Mouse (Mus musculus): Measurements from ENCODE around the gene Rbp1. TPM values are rescaled to one million over a fixed set of nuclear protein-coding genes. Genes with fewer than 3 reads are reported as not detected.

Gene Rbp1
- polyA plus RNA-seq, 1 experiment from 2014 or later: 105 TPM

DNA sequence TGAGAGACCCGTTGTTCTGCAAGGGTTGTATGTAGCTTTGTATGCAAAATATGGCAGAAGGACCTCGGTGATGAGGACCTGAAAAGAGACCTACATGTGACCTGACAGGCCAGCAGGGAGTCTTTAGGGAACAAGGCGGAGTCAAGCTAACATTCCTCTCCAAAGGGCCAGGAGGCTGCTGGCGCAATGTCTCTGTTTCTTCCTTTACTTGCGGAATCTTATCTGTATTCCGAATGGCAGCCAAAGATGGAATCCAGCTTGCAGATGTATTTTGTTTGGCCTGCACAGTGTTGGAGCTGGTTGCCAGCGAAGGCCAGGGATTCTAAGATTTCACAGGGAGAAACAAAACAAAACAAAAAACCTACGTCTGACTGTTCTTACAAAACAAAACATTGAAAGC, 6.0 kb downstream of the Rbp1 start:
- 0 out of 2 replicates have a peak, but pooled peaks cover 5% of the 10 kb centered on the region for H3K36me3 ChIP-seq (ENCODE audit: control insufficient read depth, insufficient read depth, low read length)
- H3K27me3 ChIP-seq (replicated peaks; ENCODE audit: control insufficient read depth, insufficient read depth, low read length): no peaks in the 10 kb centered on the region
- H3K4me2 ChIP-seq (ENCODE audit: low read length): peak overlapping the region; percentile 9
- H3K4me3 ChIP-seq (ENCODE audit: low read depth, low read length): no peak overlapping the region
- WGBS: 48% methylated on average over 8 of the region's 8 CpGs
- H3K9me3 ChIP-seq (ENCODE audit: control insufficient read depth, low read length): no peaks in the 10 kb centered on the region
- peaks cover 55% of the 10 kb centered on the region for H3K4me1 ChIP-seq (replicated peaks; ENCODE audit: control insufficient read depth, insufficient read depth, low read length)
- ATAC-seq (replicated peaks; ENCODE audit: low FRiP score, low TSS enrichment, low read depth): no peak
- no peak overlapping the region for H3K9ac ChIP-seq (ENCODE audit: low read length)
- peak overlapping the region; percentile 39; the same call in 1 of the 2 replicates for H3K27ac ChIP-seq (ENCODE audit: low read depth)
- no peak for DNase-seq (ENCODE audit: low spot score)

DNA sequence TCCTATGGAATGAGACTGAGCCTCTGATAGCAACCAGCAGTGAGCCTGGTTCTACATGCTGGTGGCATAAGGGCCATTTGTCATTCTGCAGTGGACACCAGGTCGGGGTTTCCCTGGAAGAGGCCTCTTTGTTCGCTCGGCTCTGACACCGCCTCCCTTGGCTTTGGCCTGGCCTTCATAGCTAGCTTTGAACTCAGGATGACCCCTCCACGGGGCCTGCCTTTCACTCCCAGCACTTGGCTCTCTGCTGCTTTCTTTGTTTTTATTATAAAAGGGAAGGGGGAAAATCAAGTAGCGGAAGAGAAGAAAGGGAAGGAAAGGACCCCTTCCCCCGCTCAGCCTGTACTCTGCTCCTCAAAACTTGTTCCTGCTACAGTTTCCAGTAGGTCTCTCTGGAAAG, 7.0 kb downstream of the Rbp1 start:
- Histone ChIP-seq H3K4me2 (ENCODE audit: low read length) (peak overlapping the region; percentile 16), H3K4me1 (replicated peaks; ENCODE audit: control insufficient read depth, insufficient read depth, low read length) (peaks cover 49% of the 10 kb centered on the region), H3K4me3 (ENCODE audit: low read depth, low read length) (no peak overlapping the region), H3K27ac (ENCODE audit: low read depth) (peak overlapping the region; percentile 25; the same call in 1 of the 2 replicates), H3K9ac (ENCODE audit: low read length) (no peak overlapping the region), H3K27me3 (replicated peaks; ENCODE audit: control insufficient read depth, insufficient read depth, low read length) (no peaks in the 10 kb centered on the region), H3K9me3 (ENCODE audit: control insufficient read depth, low read length) (no peaks in the 10 kb centered on the region), H3K36me3 (ENCODE audit: control insufficient read depth, insufficient read depth, low read length) (0 out of 2 replicates have a peak, but pooled peaks cover 7% of the 10 kb centered on the region)
- DNase-seq (ENCODE audit: low spot score): peak; percentile 71
- WGBS: 15% methylated on average over 7 of the region's 7 CpGs
- peak; percentile 53 for ATAC-seq (replicated peaks; ENCODE audit: low FRiP score, low TSS enrichment, low read depth)

DNA sequence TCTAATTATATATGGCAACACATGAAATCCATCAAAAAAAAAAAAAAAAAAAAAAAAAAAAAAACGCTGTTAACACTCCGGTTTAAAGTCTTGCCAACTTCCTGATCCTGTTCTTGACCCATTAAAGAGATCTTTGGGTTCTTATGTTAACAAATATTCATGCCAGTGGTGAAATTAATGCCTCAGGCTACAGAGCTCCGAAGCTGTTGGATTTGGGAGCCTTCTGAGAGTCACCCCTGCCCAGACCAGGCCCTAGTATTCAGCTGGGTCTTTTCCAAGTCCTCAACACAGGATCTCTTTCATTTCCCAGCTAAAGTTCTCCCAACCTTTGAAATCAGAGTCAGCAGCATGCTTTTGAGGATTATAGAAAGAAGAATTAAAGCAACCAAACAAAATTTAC, 7.8 kb downstream of the Rbp1 start:
- H3K4me3 ChIP-seq (ENCODE audit: low read depth, low read length): no peak overlapping the region
- H3K27me3 ChIP-seq (replicated peaks; ENCODE audit: control insufficient read depth, insufficient read depth, low read length): no peaks in the 10 kb centered on the region
- peak overlapping the region; percentile 16; the same call in 1 of the 2 replicates for H3K4me2 ChIP-seq (ENCODE audit: low read length)
- ATAC-seq (replicated peaks; ENCODE audit: low FRiP score, low TSS enrichment, low read depth) (no peak), DNase-seq (ENCODE audit: low spot score) (no peak)
- no peak overlapping the region for H3K9ac ChIP-seq (ENCODE audit: low read length)
- no peak overlapping the region for H3K27ac ChIP-seq (ENCODE audit: low read depth)
- H3K9me3 ChIP-seq (ENCODE audit: control insufficient read depth, low read length): no peaks in the 10 kb centered on the region
- WGBS: 32% methylated on average over 3 of the region's 3 CpGs
- 0 out of 2 replicates have a peak, but pooled peaks cover 10% of the 10 kb centered on the region for H3K36me3 ChIP-seq (ENCODE audit: control insufficient read depth, insufficient read depth, low read length)
- peaks cover 49% of the 10 kb centered on the region for H3K4me1 ChIP-seq (replicated peaks; ENCODE audit: control insufficient read depth, insufficient read depth, low read length)

DNA sequence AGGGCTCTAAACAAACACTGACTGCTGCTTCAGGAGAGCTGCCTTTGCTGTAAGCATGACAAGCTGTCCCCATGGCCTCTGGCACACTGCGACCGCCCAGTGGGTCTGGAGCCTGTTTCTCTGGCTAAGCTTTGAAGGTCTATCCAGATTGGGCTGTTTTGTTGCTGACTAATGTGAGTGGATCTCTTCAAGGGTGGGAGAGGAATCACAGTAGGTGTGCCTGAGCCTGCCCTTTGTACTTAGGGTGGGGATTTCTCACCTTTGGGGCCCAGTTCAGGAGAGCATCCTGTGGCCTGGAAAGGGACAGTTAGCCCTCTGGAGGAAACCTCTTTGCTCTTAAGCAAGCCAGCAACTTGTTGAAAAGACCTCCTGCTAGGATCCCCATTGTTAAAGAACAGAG, 10.3 kb downstream of the Rbp1 start:
- Histone ChIP-seq H3K4me3 (ENCODE audit: low read depth, low read length) (no peak overlapping the region), H3K4me2 (ENCODE audit: low read length) (no peak overlapping the region), H3K27ac (ENCODE audit: low read depth) (no peak overlapping the region), H3K9ac (ENCODE audit: low read length) (no peak overlapping the region), H3K27me3 (replicated peaks; ENCODE audit: control insufficient read depth, insufficient read depth, low read length) (no peaks in the 10 kb centered on the region), H3K4me1 (replicated peaks; ENCODE audit: control insufficient read depth, insufficient read depth, low read length) (peaks cover 28% of the 10 kb centered on the region), H3K36me3 (ENCODE audit: control insufficient read depth, insufficient read depth, low read length) (peaks cover 19% of the 10 kb centered on the region; the same call in 1 of the 2 replicates), H3K9me3 (ENCODE audit: control insufficient read depth, low read length) (no peaks in the 10 kb centered on the region)
- DNase-seq (ENCODE audit: low spot score) (peak; percentile 60), ATAC-seq (replicated peaks; ENCODE audit: low FRiP score, low TSS enrichment, low read depth) (peak; percentile 32)
- 37% methylated on average over 2 of the region's 2 CpGs for WGBS

DNA sequence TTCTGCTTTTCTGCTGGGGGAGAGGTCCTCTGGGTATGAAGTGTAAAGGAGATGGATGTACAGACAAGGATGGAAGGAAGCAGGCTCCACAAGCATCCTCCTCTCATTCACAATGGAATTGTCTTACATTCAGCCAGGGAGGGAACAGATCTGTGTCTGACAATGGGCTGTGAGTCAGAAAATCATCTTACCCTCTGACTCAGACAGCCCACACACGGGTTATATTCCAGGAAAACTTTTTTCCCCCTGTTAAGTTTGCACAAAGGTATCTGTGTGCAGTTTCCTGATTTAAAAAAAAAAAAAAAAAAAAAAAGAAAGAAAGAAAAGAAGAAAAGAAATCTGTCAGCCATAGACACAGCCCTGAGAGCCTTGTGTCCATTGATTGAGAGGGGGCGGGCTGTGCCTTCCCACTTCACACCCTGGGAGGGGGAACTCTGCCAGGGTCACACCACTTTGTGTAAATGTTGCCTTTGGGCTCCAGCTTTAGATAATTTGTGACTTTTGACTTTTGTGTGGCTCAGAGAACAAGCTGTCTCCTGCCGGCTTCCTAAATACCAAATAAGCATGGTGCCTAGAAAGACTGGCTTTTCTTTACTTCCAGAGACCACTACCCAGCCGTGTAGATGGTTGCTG, 11.3 kb downstream of the Rbp1 start:
- Histone ChIP-seq H3K4me2 (ENCODE audit: low read length) (no peak overlapping the region), H3K9ac (ENCODE audit: low read length) (no peak overlapping the region), H3K27me3 (replicated peaks; ENCODE audit: control insufficient read depth, insufficient read depth, low read length) (no peaks in the 10 kb centered on the region), H3K4me1 (replicated peaks; ENCODE audit: control insufficient read depth, insufficient read depth, low read length) (peaks cover 18% of the 10 kb centered on the region), H3K4me3 (ENCODE audit: low read depth, low read length) (no peak overlapping the region), H3K9me3 (ENCODE audit: control insufficient read depth, low read length) (no peaks in the 10 kb centered on the region), H3K36me3 (ENCODE audit: control insufficient read depth, insufficient read depth, low read length) (peaks cover 19% of the 10 kb centered on the region; the same call in 1 of the 2 replicates), H3K27ac (ENCODE audit: low read depth) (no peak overlapping the region)
- WGBS: 38% methylated on average over 4 of the region's 4 CpGs
- DNase-seq (ENCODE audit: low spot score) (no peak), ATAC-seq (replicated peaks; ENCODE audit: low FRiP score, low TSS enrichment, low read depth) (no peak)

DNA sequence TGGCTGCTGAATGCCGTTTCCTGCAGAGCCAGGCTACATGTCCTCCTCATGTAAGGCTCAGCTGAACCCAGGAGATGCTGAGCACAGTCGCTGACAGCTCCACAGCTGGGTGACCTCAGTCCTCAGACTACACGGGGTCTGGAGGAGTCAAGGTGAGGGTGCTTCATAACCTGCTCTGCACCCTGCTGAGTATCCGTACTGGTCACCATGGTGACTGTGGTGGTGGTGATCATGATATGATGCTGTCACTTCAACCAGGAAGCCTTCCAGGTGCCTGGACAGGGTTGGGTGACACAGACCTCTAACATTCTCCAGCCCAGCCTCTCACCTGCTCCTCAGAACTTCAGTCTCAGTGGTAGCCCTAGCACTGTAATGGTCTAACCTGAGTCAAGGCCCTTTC, 15.1 kb downstream of the Rbp1 start:
- Histone ChIP-seq H3K4me3 (ENCODE audit: low read depth, low read length) (no peak overlapping the region), H3K9ac (ENCODE audit: low read length) (no peak overlapping the region), H3K4me1 (replicated peaks; ENCODE audit: control insufficient read depth, insufficient read depth, low read length) (no peaks in the 10 kb centered on the region), H3K27me3 (replicated peaks; ENCODE audit: control insufficient read depth, insufficient read depth, low read length) (no peaks in the 10 kb centered on the region), H3K36me3 (ENCODE audit: control insufficient read depth, insufficient read depth, low read length) (peaks cover 17% of the 10 kb centered on the region; the same call in 1 of the 2 replicates), H3K4me2 (ENCODE audit: low read length) (no peak overlapping the region), H3K9me3 (ENCODE audit: control insufficient read depth, low read length) (no peaks in the 10 kb centered on the region), H3K27ac (ENCODE audit: low read depth) (no peak overlapping the region)
- no peak for DNase-seq (ENCODE audit: low spot score)
- no peak for ATAC-seq (replicated peaks; ENCODE audit: low FRiP score, low TSS enrichment, low read depth)
- 84% methylated on average over 4 of the region's 4 CpGs for WGBS

DNA sequence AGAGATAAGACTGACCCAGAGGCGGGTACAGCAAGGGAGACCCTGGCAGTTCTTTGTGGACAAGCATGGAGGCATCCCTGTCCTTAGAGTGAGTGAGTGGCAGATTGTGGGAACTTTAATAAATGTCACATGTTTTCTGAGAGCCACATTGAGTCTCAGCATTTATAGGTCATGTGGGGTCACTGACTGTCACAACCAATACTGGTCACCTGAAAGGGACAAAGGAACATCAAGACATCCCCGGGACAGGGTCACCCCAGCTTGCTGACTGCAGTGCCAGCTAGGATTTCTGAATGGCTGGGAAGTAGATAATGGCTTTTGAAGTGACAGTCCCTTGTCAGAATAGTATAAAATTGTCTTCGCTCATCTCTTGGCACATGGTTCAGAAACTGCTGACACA, 16.3 kb downstream of the Rbp1 start:
- Histone ChIP-seq H3K4me2 (ENCODE audit: low read length) (no peak overlapping the region), H3K36me3 (ENCODE audit: control insufficient read depth, insufficient read depth, low read length) (peaks cover 22% of the 10 kb centered on the region; the same call in 1 of the 2 replicates), H3K27ac (ENCODE audit: low read depth) (no peak overlapping the region), H3K4me1 (replicated peaks; ENCODE audit: control insufficient read depth, insufficient read depth, low read length) (no peaks in the 10 kb centered on the region), H3K9ac (ENCODE audit: low read length) (no peak overlapping the region), H3K4me3 (ENCODE audit: low read depth, low read length) (no peak overlapping the region), H3K9me3 (ENCODE audit: control insufficient read depth, low read length) (no peaks in the 10 kb centered on the region), H3K27me3 (replicated peaks; ENCODE audit: control insufficient read depth, insufficient read depth, low read length) (no peaks in the 10 kb centered on the region)
- no peak for DNase-seq (ENCODE audit: low spot score)
- WGBS: 76% methylated on average over 3 of the region's 3 CpGs
- no peak for ATAC-seq (replicated peaks; ENCODE audit: low FRiP score, low TSS enrichment, low read depth)

DNA sequence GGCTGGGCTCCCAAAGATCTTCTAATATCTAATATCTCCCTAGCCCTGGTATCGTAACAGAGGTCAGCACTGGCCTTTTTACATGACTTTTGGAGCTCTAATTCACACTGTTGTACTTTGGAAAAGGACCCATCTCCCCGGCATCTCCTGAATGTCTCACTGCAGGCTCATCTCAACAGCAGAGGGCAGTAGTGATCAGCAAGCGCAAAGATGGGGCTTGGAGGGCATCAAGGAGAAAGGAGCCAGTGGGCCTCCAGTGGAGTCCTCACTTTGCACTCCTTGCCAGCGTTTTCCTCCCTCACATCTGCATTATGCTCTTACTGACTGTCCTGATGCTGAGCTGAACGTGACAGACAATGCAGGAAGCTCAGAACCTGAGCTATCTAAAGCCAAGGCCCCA, 19.9 kb downstream of the Rbp1 start:
- Histone ChIP-seq H3K4me2 (ENCODE audit: low read length) (no peak overlapping the region), H3K27me3 (replicated peaks; ENCODE audit: control insufficient read depth, insufficient read depth, low read length) (no peaks in the 10 kb centered on the region), H3K9ac (ENCODE audit: low read length) (no peak overlapping the region), H3K36me3 (ENCODE audit: control insufficient read depth, insufficient read depth, low read length) (peaks cover 33% of the 10 kb centered on the region), H3K9me3 (ENCODE audit: control insufficient read depth, low read length) (no peaks in the 10 kb centered on the region), H3K27ac (ENCODE audit: low read depth) (no peak overlapping the region), H3K4me1 (replicated peaks; ENCODE audit: control insufficient read depth, insufficient read depth, low read length) (no peaks in the 10 kb centered on the region), H3K4me3 (ENCODE audit: low read depth, low read length) (no peak overlapping the region)
- peak; percentile 67 for DNase-seq (ENCODE audit: low spot score)
- no peak for ATAC-seq (replicated peaks; ENCODE audit: low FRiP score, low TSS enrichment, low read depth)
- WGBS: 63% methylated on average over 5 of the region's 5 CpGs

All from intestine, embryonic 14.5 days (tissue).